Mouse (Mus musculus) mouse embryonic stem cell (cell line): Measurements from ENCODE around the gene Homer3.

Source experiments
- in situ Hi-C, 2 experiments: fragments of 300-500 bp; cut with MboI; formaldehyde crosslinking; loops; 1 replicate in 1 of 2; 3 replicates in 1 of 2; pipeline ENCODE4 v1.14.3; 2019 to 2020; ENCODE audit warnings: low sequenced_read_pairs in 2 of 2, low pct_unique_long_range_greater_than_20kb in 1 of 2, mixed read lengths in 1 of 2; ENCODE audit not compliant: unreplicated experiment in 1 of 2

The Homer3 gene

DNA sequence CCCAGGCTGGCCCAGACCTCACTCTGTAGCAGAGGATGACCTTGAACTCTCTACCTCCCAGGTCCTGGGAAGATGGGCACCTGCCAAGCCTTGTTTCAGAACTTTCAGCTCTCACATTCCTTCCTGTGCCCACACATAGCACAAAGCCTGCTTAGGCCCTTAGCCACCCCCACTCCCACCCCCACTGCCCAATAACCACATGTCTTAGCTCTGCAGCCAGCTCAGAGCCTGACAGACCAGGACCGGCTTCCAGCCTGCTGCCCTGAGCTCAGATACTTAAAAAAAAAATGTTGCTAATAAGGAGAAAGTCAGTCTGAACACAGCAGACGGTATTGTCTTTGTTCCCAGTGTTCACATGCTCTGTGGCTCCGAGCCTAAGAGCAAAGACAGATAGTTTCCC, 1.6 kb upstream of the Homer3 start:
- in situ Hi-C loops, result no loop called here

GRCm38 (mm10) chr8:70283136-70284077, 780 bp downstream of the Homer3 start:
- in situ Hi-C loops, result no loop called here

GRCm38 (mm10) chr8:70284421-70284820, 1.8 kb downstream of the Homer3 start:
- in situ Hi-C loops, result no loop called here

GRCm38 (mm10) chr8:70285304-70285703, 2.7 kb downstream of the Homer3 start:
- in situ Hi-C loops, result no loop called here

GRCm38 (mm10) chr8:70286737-70287136, 4.1 kb downstream of the Homer3 start:
- in situ Hi-C loops, result no loop called here

DNA sequence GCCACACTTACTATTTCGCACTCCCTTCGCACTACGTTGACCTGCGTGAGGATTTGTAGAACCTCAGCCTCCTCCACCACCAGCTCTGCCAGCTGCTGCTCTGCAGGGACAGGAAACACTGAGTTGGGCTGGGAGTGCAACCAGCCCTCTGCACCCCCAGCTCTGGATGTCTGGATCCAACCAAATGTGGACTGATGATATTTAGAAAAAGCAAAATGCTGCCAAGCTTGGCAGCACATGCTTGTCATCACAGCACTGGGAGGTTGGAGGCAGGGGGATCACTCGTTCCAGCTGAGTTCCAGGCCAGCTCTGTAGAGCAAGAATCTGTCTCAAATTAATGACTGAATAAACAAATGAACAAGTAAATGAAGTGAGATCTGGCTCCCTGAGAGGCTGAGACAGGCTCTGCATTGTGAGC, 11.4 kb downstream of the Homer3 start:
- in situ Hi-C loops, result no loop called here

DNA sequence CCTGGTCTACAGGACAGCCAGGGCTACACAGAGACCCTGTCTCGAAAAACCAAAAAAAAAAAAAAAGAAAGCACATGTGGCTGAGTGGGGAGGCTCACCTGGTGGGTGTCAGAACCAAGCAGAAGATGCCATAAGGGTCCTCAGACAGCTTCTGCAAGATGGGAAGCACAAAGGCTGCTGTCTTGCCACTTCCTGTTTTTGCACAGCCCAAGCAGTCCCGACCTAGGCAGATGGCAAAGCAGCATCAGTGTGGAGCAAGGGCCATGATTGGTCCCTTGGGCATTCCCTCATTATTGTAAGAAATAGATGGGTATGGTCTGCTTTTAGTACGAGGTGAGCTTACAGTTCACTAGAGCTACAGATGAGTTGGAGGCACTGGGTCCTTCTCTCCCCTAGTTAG, 18.3 kb downstream of the Homer3 start:
- in situ Hi-C loops, result no loop called here

GRCm38 (mm10) chr8:70302358-70302890, 19.8 kb downstream of the Homer3 start, which contains the start of the genes Ddx49 and Cope:
Gene Ddx49, minus strand, starts transcription at chr8:70302489.
Gene Cope, plus strand, starts transcription at chr8:70302518.
- in situ Hi-C loops, result no loop called here

- in situ Hi-C loops, result no loop called here
These were observed 20.3 kb downstream of the Homer3 start for GRCm38 (mm10) chr8:70302901-70303300.

- in situ Hi-C loops, result no loop called here
These were observed 26.7 kb downstream of the Homer3 start for GRCm38 (mm10) chr8:70309311-70309710.

DNA sequence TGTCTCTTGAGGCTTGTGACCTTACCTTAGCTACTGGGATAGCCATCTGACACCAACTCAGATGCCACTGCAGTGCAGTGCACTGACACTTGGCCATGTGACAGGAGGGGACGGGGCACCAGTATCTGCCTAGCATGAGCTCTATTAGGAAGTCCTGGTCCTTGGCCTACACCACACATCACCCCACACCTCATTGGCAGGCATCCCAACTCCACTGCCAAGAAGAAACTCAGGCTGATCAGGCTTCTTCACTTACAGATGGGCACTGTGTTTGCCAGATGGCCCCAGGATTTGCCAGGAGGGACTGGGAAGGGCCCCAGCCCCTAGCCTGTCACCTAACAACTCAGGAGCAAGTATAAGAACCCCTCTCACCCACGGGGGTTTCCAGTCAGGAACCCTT, 30.8 kb downstream of the Homer3 start:
- in situ Hi-C loops, result no loop called here

DNA sequence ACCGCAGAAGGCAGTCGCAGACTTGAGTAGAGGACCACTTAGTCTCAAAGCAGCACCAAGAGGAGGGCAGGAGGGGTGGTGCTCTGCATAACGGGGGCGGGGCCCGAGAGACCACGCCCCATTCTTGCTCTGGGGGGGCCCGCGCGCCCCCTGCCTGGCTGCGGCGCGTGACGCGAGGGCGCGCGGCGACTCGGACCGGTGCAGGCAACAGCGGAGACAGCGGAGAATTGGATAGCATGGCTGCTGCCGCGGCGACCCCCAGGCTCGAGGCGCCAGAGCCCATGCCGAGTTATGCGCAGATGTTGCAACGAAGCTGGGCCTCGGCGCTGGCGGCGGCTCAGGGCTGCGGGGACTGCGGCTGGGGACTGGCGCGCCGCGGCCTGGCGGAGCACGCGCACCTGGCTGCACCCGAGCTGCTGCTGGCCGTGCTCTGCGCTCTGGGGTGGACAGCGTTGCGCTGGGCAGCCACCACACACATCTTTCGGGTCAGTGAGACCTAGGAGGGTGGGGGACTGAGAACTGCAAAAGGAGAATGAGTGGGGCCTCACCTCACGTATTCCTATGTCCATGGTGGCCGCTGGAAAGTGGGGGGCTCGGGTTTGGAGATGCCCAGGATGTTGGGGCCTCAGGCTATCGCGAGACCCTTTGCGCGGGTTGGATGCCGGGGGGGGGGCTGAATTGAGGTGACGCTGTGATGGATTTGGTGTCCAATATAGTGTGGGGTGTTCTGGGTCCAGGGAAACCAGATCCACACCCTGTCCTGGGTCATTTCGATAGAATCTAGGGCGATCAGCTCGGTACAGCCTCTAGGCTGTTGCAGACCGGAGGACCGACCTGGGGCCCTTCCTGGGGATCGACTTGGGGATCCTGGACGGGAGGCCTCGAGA, 33.2 kb downstream of the Homer3 start, which contains the start of gene Cers1:
Gene Cers1, plus strand, starts transcription at position 152 of the 887 bp plus-strand sequence.
- in situ Hi-C loops, result no loop called here

- in situ Hi-C loops, result no loop called here
These were observed 34.2 kb downstream of the Homer3 start for GRCm38 (mm10) chr8:70316511-70317504.

- in situ Hi-C loops, result no loop called here
These were observed 35.2 kb downstream of the Homer3 start for GRCm38 (mm10) chr8:70317872-70318271.

- in situ Hi-C loops, result no loop called here
These were observed 41.1 kb downstream of the Homer3 start for GRCm38 (mm10) chr8:70323716-70324115.

DNA sequence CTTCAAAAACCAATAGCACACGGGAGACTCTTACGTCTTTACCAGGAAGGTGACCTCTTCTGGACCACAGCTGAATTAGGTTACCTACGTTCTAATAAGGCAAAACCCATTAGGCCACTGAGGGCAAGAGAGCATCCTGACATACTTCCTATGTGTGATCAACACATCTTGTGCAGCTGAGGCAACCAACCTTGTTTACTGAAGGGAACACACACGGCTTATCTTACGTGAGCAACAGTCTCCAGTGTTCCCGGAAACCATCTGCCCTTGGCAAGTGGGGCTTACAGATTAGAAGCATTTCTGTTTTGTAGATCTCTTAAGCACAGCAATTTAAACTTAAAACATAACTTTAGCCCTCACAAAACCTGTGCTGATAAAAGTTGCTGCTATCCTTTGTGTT, 44.9 kb downstream of the Homer3 start:
- in situ Hi-C loops, result no loop called here

GRCm38 (mm10) chr8:70329124-70329834, 46.7 kb downstream of the Homer3 start, which contains the start of gene Gdf1:
Gene Gdf1, plus strand, starts transcription at chr8:70329817.
- in situ Hi-C loops, result no loop called here
